Mouse (Mus musculus): ENCODE data around the gene Gm20388. TPM values are rescaled to one million over a fixed set of nuclear protein-coding genes. Genes with fewer than 3 reads are reported as not detected.

The Gm20388 gene
- polyA plus RNA-seq, 1 experiment from 2014 or later: 5.3 TPM

DNA sequence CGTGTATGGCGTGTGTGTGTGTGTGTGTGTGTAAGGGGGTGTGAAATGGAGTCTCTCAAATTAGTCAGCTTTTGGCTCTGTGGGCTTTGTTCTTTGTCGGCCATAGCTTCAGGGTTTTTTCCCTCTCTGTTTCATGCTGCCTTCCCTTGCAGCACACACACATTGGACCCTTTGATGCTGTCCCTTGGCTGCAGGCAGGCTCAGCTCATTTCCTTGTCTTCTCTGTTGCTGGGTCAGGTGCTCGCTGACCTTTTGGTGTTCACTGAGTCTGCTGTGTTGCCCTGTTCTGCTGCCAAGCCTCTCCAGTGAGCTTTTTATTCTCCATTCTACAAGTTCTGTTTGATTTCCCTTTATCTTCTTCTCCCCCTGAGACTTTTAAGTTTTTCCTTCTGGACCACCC lies 218.9 kb downstream of the Gm20388 start:
- peaks cover 8% of the 10 kb centered on the region for H3K4me1 ChIP-seq (replicated peaks; ENCODE audit: control insufficient read depth, insufficient read depth, low read length)
- peaks cover 6% of the 10 kb centered on the region; the same call in 1 of the 2 replicates for H3K27me3 ChIP-seq (replicated peaks; ENCODE audit: control insufficient read depth, insufficient read depth, low read length)
- no peak overlapping the region; the same call in 1 of the 2 replicates for H3K27ac ChIP-seq (ENCODE audit: low read depth, low read length)
- ATAC-seq (replicated peaks; ENCODE audit: low FRiP score): no peak
- H3K4me2 ChIP-seq: no peak overlapping the region
- no peak overlapping the region for H3K4me3 ChIP-seq (ENCODE audit: low read depth, low read length)
- 77% methylated on average over 4 of the region's 4 CpGs for WGBS
- H3K9me3 ChIP-seq (ENCODE audit: control insufficient read depth, low read length): no peaks in the 10 kb centered on the region
- H3K9ac ChIP-seq (ENCODE audit: low read depth, low read length): no peak overlapping the region
- H3K36me3 ChIP-seq (ENCODE audit: control insufficient read depth, insufficient read depth, low read length): no peaks in the 10 kb centered on the region
- DNase-seq (ENCODE audit: low spot score): no peak

DNA sequence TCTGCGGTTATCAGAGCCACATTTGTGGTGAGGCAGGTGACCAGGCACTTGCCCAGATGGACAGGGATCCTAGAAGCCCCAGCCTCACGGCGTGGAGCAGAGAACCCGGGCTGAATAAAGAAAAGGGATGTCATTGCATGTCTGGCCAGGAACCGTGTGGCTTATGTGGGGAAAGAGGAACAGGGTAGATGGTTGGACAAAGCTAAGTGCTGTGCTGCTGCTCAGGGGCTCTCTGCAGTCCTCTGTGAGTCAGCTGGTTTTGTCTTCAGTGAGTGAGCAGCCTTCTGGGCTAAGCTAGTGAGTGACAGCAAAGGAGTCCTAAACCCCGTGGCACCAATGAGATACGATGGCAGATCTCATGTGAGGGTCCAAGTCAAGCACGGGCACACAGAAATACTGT lies 220.5 kb downstream of the Gm20388 start:
- Histone ChIP-seq H3K36me3 (ENCODE audit: control insufficient read depth, insufficient read depth, low read length) (no peaks in the 10 kb centered on the region), H3K4me2 (no peak overlapping the region), H3K27me3 (replicated peaks; ENCODE audit: control insufficient read depth, insufficient read depth, low read length) (peaks cover 6% of the 10 kb centered on the region; the same call in 1 of the 2 replicates), H3K4me3 (ENCODE audit: low read depth, low read length) (no peak overlapping the region), H3K9me3 (ENCODE audit: control insufficient read depth, low read length) (no peaks in the 10 kb centered on the region), H3K27ac (ENCODE audit: low read depth, low read length) (no peak overlapping the region), H3K9ac (ENCODE audit: low read depth, low read length) (no peak overlapping the region), H3K4me1 (replicated peaks; ENCODE audit: control insufficient read depth, insufficient read depth, low read length) (peaks cover 5% of the 10 kb centered on the region)
- ATAC-seq (replicated peaks; ENCODE audit: low FRiP score): no peak
- WGBS: 53% methylated on average over 8 of the region's 8 CpGs
- DNase-seq (ENCODE audit: low spot score): no peak

DNA sequence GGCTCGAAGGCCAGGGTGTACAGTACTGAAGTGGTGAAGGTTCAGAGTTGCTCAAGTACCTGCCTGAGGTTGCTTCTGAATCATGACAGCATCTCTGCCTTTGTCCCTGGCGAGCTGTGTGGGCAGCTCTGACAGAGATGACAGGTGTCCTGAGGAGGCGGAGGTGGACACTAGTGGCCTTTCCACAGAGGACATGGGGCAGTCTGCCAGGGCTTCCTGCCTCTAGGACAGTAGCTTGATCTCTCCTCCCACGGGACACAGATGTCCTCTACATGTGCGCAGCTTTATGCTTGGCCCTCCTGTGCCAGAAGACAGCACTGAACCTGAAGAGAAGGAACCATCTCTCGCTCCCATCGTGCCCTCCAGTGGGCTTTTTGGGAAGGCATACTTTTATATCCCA lies 222.5 kb downstream of the Gm20388 start:
- Histone ChIP-seq H3K27ac (ENCODE audit: low read depth, low read length) (no peak overlapping the region), H3K4me2 (no peak overlapping the region), H3K9me3 (ENCODE audit: control insufficient read depth, low read length) (no peaks in the 10 kb centered on the region), H3K9ac (ENCODE audit: low read depth, low read length) (no peak overlapping the region), H3K4me3 (ENCODE audit: low read depth, low read length) (no peak overlapping the region), H3K4me1 (replicated peaks; ENCODE audit: control insufficient read depth, insufficient read depth, low read length) (no peaks in the 10 kb centered on the region), H3K36me3 (ENCODE audit: control insufficient read depth, insufficient read depth, low read length) (no peaks in the 10 kb centered on the region), H3K27me3 (replicated peaks; ENCODE audit: control insufficient read depth, insufficient read depth, low read length) (peaks cover 2% of the 10 kb centered on the region; the same call in 1 of the 2 replicates)
- ATAC-seq (replicated peaks; ENCODE audit: low FRiP score) (no peak), DNase-seq (ENCODE audit: low spot score) (no peak)
- 75% methylated on average over 7 of the region's 7 CpGs for WGBS

DNA sequence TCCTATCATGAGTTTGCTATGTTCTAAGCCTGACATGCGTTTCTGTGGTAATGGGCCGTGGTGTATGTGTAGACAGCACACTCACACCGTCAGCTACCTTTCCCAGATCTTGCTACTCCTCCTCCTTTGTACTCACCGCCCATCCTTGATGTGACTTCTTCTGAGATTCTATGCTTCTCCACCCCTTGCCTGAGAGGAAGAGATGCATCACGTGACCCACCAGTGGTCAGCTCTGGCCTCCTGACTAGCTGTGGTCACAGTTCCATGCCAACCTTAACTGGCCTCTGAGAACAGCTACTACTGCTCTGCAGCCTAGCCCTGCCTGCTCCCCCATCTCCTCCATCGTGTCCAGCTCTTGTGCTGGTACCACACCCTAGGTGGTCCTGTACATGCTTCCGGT lies 225.0 kb downstream of the Gm20388 start:
- peaks cover 2% of the 10 kb centered on the region; the same call in 1 of the 2 replicates for H3K27me3 ChIP-seq (replicated peaks; ENCODE audit: control insufficient read depth, insufficient read depth, low read length)
- H3K4me3 ChIP-seq (ENCODE audit: low read depth, low read length): no peak overlapping the region
- H3K36me3 ChIP-seq (ENCODE audit: control insufficient read depth, insufficient read depth, low read length): no peaks in the 10 kb centered on the region
- DNase-seq (ENCODE audit: low spot score) (no peak), ATAC-seq (replicated peaks; ENCODE audit: low FRiP score) (no peak)
- no peak overlapping the region for H3K9ac ChIP-seq (ENCODE audit: low read depth, low read length)
- no peak overlapping the region for H3K4me2 ChIP-seq
- WGBS: 80% methylated on average over 7 of the region's 7 CpGs
- H3K27ac ChIP-seq (ENCODE audit: low read depth, low read length): no peak overlapping the region
- no peaks in the 10 kb centered on the region; the same call in 1 of the 2 replicates for H3K4me1 ChIP-seq (replicated peaks; ENCODE audit: control insufficient read depth, insufficient read depth, low read length)
- no peaks in the 10 kb centered on the region for H3K9me3 ChIP-seq (ENCODE audit: control insufficient read depth, low read length)

DNA sequence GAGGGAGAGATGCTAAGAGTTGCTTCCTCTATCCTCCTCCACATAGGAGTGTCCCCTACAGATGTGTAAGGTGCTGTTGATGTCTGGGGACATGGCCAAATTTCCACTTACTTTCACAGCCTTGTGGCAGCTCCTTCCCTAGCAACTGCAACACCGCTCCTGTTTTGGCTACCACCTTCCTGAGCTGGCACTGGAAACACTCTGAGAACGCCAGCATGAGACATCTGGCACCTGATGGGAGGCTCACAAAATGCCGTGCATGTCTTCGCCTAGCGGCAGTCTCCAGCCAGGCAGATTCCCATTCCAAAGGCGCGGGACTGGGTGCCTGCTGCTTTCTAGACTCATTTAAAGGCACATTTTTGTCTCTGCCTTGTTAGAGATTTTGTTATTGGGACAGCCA lies 226.0 kb downstream of the Gm20388 start:
- H3K27ac ChIP-seq (ENCODE audit: low read depth, low read length): no peak overlapping the region
- no peaks in the 10 kb centered on the region for H3K36me3 ChIP-seq (ENCODE audit: control insufficient read depth, insufficient read depth, low read length)
- no peak overlapping the region for H3K4me2 ChIP-seq
- no peak for DNase-seq (ENCODE audit: low spot score)
- WGBS: 66% methylated on average over 7 of the region's 7 CpGs
- peaks cover 2% of the 10 kb centered on the region; the same call in 1 of the 2 replicates for H3K27me3 ChIP-seq (replicated peaks; ENCODE audit: control insufficient read depth, insufficient read depth, low read length)
- no peak overlapping the region for H3K4me3 ChIP-seq (ENCODE audit: low read depth, low read length)
- no peak for ATAC-seq (replicated peaks; ENCODE audit: low FRiP score)
- H3K4me1 ChIP-seq (replicated peaks; ENCODE audit: control insufficient read depth, insufficient read depth, low read length): no peaks in the 10 kb centered on the region; the same call in 1 of the 2 replicates
- H3K9me3 ChIP-seq (ENCODE audit: control insufficient read depth, low read length): no peaks in the 10 kb centered on the region
- no peak overlapping the region for H3K9ac ChIP-seq (ENCODE audit: low read depth, low read length)

DNA sequence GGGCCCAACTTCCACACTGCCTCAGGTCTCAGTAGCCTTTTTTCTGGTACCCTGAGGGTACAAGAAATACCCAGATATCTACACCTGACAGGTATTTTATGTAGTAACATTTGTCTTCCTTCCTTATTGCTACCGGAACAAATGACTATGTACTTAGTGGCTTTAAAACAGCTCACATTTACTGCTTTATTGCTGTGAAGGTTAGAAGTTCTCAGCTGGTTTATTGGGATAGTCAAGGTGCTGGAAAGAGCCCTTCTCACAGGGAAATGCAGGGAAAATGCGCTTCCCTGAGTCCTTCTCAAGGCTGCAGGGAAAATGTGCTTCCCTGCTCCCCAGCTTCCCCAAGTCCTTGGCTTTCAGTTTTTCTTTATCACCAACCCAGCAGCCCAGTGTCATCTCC lies 228.3 kb downstream of the Gm20388 start:
- ATAC-seq (replicated peaks; ENCODE audit: low FRiP score): no peak

DNA sequence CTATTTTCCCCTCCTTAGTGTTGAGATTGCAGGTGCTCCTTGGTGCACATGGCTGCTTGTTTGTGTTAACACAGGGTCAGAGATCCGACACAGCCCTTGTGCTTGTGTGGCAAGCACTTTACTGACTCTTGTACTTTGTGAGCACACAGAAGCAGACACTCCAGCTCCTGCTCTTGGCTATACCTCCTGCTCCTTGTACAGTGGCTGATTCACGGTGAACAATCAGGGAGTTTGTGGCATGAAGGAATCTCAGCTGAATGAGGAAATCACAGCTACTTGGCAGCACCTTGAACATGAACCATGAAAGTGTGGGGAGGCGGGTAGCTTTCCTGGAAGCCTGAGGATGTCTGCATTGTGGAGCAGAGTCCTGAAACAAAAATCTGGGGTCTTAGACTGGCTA lies 230.1 kb downstream of the Gm20388 start:
- ATAC-seq (replicated peaks; ENCODE audit: low FRiP score) (no peak), DNase-seq (ENCODE audit: low spot score) (no peak)
- Histone ChIP-seq H3K4me3 (ENCODE audit: low read depth, low read length) (no peak overlapping the region), H3K27me3 (replicated peaks; ENCODE audit: control insufficient read depth, insufficient read depth, low read length) (no peaks in the 10 kb centered on the region; the same call in 1 of the 2 replicates), H3K27ac (ENCODE audit: low read depth, low read length) (no peak overlapping the region), H3K4me2 (no peak overlapping the region), H3K36me3 (ENCODE audit: control insufficient read depth, insufficient read depth, low read length) (no peaks in the 10 kb centered on the region), H3K9ac (ENCODE audit: low read depth, low read length) (no peak overlapping the region), H3K4me1 (replicated peaks; ENCODE audit: control insufficient read depth, insufficient read depth, low read length) (no peaks in the 10 kb centered on the region; the same call in 1 of the 2 replicates), H3K9me3 (ENCODE audit: control insufficient read depth, low read length) (no peaks in the 10 kb centered on the region)
- WGBS: 69% methylated on average over 3 of the region's 3 CpGs

More for the DNA sequence above, 228.3 kb downstream of the Gm20388 start:
- H3K27ac ChIP-seq (ENCODE audit: low read depth, low read length): no peak overlapping the region
- no peak for DNase-seq (ENCODE audit: low spot score)
- H3K9ac ChIP-seq (ENCODE audit: low read depth, low read length): no peak overlapping the region
- no peaks in the 10 kb centered on the region for H3K36me3 ChIP-seq (ENCODE audit: control insufficient read depth, insufficient read depth, low read length)
- WGBS: 81% methylated on average over 2 of the region's 2 CpGs
- H3K4me1 ChIP-seq (replicated peaks; ENCODE audit: control insufficient read depth, insufficient read depth, low read length): no peaks in the 10 kb centered on the region; the same call in 1 of the 2 replicates
- H3K4me2 ChIP-seq: no peak overlapping the region
- H3K27me3 ChIP-seq (replicated peaks; ENCODE audit: control insufficient read depth, insufficient read depth, low read length): no peaks in the 10 kb centered on the region; the same call in 1 of the 2 replicates
- no peak overlapping the region for H3K4me3 ChIP-seq (ENCODE audit: low read depth, low read length)
- H3K9me3 ChIP-seq (ENCODE audit: control insufficient read depth, low read length): no peaks in the 10 kb centered on the region

DNA sequence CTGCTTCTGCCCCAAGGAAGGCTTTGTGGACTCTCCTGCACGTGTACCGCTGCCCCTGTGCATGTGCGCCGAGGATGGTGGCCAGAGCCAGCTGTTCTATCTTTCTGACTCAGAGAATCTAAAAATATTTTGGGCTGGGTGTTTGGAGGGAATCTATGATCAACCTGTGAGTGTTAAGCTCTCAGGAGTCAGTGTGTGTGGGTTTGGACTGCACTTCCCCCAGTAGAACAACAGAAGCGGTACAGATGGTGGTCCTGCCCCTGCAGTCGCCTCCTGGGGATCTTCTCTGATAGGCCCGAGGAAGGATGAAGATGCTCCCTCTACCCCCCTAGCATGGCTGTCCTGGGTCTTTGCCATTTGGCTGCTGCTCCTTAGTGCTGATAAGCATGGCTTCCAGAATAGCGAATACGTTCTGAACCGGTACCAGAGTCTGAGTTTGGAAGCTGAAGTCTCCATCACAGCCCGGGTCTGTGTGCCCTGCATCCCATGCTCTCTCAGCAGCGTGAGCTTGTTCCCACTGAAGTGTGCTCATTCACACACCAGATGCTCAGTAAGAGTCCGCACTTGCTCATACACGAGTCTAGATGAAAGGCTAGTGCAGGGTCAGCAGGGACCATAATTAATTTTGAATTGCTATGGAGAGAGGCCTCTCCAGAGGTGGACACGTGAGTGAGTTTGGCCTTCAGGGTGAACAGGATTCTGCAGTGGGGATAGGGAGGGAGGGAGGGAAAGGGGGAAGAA lies 233.4 kb downstream of the Gm20388 start:
- no peak overlapping the region for H3K4me3 ChIP-seq (ENCODE audit: low read depth, low read length)
- no peak overlapping the region for H3K4me2 ChIP-seq
- H3K27ac ChIP-seq (ENCODE audit: low read depth, low read length): no peak overlapping the region
- H3K9me3 ChIP-seq (ENCODE audit: control insufficient read depth, low read length): no peaks in the 10 kb centered on the region
- H3K4me1 ChIP-seq (replicated peaks; ENCODE audit: control insufficient read depth, insufficient read depth, low read length): no peaks in the 10 kb centered on the region; the same call in 1 of the 2 replicates
- no peak for ATAC-seq (replicated peaks; ENCODE audit: low FRiP score)
- H3K9ac ChIP-seq (ENCODE audit: low read depth, low read length): no peak overlapping the region
- no peaks in the 10 kb centered on the region for H3K36me3 ChIP-seq (ENCODE audit: control insufficient read depth, insufficient read depth, low read length)
- no peak for DNase-seq (ENCODE audit: low spot score)
- no peaks in the 10 kb centered on the region for H3K27me3 ChIP-seq (replicated peaks; ENCODE audit: control insufficient read depth, insufficient read depth, low read length)
- 69% methylated on average over 15 of the region's 15 CpGs for WGBS
